Mouse (Mus musculus): ENCODE results near the gene Gata3.

The Gata3 gene

DNA sequence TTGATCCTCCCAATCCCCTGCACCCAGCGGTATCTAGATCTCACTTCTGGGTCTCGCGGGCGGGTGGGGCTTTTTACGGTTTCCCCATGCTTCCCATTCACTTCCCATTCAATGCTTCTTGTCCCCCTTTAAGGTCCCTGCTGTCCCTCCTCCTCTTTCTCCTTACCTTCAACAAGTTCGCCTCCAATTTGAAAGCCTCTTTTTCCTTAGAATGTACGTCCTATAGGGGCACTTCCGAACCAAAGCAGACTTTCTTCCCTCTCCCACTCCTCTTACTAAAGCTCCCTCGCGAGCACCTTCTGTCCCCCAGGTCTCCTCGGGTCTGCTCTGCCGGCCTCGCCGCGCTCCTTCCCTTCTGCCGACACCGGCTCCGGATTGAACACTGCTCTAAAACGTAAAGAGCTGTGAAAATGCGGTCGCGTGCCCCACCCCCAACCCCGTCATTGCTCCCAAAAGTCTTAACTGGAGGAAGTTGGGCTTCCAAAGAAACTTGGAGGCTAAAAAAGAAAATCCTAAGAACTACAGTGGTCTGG lies at the start of gene Gata3:
Gata3 (minus strand) TSS at position 384 of the 533 bp plus-strand sequence.
- no peak for DNase-seq (ENCODE audit: low read depth, low spot score)

DNA sequence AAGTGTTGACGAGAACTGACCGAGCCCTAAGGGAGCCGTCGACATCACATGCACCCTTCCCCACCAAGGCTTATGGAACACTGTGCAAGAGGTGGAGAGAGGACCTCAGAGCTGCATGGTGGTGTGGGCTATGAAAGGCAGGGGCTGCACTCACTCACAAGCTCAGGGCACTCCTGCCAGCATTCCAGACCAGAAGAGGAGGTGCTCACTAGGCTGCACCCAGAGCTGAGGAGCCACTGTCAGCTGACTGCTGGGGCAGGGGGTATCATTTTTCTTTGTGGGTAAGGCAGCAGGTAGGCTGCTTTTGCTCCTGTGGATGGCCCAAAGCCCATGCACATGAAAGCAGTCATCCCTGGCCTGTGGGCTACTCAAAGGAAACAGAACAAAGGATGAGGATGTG lies 49.4 kb upstream of the Gata3 start:
- DNase-seq (ENCODE audit: low read depth, low spot score): no peak

DNA sequence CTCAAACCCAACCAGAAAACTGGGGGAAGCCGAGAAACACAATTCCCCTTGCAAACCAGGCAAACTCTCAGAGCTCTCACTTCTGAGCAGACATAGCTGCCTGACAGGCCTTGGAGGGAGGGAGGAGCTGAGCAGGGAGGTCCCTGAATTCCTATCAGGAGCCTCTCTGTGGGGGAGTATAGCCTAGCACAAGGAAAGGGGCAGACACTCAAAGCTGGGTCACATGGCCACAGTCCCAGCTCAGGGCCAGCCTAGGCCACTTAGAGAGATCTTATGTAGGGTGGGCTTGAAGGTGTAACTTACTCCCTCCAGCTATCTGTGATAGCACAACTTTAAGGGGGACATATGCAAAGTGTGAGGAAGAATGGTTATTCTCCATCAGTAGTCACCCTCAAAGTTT lies 46.1 kb upstream of the Gata3 start:
- no peak for DNase-seq (ENCODE audit: low read depth, low spot score)

DNA sequence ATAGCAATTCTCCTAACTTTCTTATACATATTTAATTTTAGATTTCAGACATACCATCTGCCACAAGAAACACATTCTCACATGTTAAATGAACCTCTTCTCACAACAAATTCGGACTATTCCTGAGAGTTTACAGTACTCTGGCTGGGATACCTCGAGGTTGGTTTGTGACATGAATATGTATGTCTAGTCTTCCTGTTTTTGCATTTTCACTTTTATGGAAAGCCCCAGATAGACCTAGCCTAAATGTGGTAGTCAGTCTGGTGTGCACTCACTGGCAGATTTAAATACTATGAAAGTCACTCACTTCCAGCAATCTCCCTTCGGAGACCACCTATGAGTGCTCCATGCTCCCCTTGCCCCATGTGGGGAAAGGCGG lies 37.1 kb upstream of the Gata3 start:
- no peak for DNase-seq (ENCODE audit: low read depth, low spot score)

DNA sequence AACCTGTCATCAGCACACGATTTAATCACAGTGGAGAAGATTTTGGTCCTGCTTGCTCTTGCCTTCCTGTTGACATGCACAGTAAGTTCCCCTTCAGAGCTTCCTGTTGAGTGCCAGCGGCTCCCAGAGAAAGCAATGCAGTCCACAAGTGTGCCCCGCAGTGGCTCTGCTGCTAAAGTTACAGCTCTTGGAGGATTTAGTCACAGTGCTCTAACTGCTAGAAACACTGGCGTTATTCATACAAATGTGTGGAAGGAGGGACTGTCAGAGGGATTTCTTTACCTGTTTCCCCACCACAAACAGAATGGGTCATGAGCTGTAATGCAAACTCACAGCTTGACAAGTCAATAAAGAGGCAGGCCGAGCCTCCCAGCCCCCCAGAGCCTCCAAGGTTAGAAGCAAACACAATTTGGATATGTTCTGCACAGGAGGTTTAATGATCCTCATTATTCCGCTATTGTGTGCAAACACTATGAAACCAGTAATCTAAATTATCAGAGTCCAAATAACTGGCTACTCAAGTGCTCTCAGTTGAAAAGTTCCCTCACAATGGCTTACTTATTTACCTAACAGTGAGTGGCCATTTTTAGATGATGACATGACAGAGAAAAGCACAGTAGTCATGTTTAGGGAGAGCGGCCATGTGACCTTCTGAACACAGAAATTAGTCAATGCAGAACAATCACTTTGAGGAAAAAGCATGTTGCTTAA lies 36.5 kb upstream of the Gata3 start:
- no peak for DNase-seq (ENCODE audit: low read depth, low spot score)

DNA sequence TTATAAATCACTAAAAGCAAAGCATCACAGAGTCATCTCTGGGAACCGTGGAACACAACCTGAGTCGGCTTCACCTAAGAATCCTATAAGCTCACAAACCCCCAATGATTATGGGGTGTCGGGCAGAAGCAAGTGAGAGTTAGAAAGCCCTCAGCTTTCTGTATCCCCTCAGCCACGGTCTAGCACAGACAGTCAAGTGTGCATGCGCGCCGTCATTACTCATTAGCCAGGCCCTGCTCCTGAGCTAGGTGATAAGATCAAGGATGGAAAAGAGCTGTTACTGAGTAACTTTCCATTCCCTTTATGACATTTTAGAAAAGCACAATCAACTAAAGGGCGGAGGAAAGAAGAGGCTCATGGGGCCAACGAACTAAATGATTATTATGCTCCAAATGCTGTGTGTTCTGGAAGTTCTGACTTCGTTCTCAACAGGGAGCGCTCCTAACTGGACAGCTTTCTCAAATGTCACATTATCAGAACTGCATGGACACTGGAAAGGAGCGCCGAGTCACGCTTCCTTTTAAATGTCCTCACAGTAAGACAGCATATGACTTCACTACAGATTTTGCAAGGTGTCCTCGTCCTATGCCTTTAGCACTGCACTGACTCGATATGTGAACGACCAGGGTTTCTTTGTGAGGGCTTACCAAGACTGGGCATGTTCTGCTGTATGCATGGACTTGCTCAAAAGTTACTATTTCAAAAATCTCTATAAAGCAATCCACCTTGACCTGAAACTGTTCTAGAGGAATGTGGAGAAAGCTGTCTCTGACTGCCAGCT lies 29.0 kb upstream of the Gata3 start:
- no peak for DNase-seq (ENCODE audit: low read depth, low spot score)

DNA sequence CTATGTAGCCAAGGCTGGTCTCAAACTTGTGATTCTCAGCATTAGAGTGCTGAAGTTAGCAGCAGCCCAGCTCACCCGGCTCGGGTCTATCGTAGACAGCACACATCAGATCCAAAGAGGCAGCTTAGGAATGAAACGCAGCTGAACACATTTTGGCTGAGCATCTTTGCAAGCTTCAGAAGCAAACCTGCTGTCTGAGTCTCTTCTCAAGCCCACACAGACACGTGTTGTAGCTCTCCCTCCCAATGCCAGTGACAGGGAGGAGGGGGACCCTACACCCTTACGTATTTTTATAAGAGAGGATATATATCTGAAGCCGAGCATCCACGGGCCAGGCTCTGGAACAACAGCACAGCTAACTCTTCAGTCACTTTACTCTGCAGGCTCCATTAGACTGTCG lies 27.8 kb upstream of the Gata3 start:
- DNase-seq (ENCODE audit: low read depth, low spot score): no peak

DNA sequence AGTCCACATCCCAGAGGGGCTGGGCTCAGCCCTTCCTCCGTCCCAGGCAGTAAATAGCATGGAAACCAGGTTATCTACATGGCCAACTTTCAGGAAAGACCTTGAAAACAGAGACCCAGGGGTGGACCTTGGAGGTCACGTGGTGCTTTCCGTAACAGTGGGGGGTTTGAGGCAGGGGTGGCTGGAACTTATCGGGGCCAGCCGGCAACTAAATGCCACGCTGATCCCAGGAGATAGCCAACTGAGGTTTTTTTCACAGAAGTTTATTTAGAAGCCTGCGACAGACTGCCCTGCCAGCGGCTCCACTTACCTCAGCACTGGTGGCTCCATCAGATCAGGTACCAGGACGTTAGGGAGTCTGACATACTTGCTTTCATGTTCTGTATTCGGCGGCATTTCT lies 16.2 kb upstream of the Gata3 start:
- no peak for DNase-seq (ENCODE audit: low read depth, low spot score)

DNA sequence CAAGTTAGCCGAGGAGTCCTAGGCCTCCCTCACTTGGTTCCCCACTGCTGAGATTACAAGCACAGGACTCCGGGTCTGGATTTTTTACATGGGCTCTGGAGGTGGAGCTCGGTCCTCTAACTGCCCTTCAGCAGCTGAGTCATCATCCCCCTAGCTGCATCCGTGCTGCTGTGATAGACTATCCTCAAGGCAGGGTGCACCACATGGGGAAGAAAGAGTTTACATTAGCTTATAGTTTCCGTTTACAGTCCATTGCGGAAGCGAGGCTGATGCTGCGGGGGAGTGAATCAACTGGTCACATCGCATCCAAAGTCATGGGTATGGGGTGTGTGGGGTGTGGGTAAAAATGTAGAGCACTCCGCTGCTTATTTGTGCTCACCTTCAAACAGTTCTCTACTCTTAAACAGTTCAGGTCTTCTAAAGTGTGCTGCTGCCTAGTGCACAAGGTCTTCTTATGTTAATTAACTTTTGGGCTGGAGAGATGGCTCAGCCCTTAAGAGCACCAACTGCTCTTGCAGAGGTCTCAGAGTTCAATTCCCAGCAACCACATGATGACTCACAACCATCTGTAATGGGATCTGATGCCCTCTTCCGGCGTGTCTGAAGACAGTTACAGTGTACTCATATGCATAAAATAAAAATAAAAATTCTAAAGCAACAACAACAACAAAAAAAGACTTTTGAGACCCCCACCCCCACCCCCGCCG lies 14.2 kb upstream of the Gata3 start:
- DNase-seq (ENCODE audit: low read depth, low spot score): no peak

DNA sequence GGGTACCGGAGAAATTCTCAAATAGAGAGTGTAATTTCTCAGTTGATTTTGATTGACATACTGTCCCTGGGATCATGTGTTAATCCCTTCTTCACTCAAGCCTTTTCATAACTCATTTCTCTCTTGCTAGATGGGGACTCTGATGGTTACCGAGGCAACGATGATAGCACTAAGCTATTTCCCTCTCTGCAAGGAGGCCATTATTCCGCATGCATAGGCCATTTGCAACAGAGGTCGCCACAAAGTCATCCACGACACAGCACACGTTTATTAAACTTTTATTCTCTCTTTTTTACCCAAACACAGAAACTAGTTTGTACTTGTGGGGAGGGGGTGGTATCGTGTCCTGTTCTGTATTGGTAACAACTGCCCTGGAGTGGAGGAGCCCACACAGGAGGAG lies 8.0 kb upstream of the Gata3 start:
- no peak for DNase-seq (ENCODE audit: low read depth, low spot score)

DNA sequence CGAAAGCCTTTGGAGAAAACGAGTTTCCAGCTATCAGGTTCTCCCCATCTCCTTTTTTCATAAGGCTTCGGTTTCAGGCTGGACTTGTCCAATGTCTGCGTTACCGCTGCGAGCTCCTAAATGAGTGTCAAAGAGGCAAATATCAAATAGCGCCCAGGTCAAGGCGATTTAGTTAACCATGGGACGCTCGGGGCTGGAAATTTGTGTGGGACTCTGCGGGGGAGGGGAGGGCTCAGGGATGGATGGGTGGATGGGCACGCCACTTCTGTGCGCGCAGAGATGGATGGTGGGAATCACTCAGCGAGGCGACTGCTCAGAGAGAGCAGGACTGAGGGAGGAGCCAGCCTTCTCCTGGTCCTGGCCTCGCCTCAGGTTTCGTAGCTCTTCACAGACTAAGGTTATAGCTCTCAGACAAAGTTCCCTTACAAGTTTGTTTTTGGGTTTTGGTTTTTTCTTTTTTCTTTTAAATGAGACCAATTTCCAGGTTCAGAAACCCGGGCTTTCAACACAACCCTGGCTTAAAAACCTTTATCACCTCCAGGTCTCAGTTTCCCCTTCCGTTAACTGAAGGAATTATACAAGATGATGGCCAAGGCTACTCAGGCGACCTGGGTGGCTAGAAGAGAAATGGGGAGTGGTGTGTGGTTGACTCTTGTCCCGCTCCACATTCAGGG lies 6.4 kb upstream of the Gata3 start:
- no peak for DNase-seq (ENCODE audit: low read depth, low spot score)

DNA sequence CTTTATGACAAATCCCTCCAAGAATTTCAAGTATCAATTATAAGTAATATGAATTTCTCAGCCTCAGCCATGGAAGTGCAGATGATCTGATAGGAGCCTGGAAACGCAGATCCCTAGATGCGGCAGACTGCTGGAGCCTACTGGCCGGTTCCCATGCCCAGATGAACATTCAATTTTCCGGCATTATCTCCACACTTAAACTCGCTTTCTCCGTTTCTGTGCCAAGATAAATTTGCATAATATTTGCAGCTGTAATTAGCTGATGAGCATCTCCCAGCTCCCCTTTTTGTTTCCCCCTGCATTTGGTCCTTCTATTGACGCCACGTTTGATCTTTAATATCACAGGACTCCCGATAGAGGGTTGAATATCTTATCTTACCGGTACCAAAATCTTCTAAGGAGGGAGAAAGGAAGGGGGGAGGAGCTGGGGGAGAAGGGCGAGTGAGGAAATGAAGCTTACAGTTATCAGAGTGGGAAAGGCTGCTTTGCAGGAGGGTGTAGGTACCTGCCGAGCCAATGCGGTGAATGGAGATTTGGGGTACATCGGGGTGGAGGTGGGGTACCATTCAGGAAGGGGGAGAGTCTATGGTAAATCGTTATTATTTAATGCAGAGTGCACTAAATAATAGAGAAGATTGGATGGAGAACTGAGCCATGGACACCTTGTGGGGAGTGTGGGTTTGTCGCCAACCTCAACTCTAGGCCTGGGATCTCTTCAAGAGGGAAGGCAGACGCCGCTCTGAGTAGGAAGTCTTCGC lies 5.2 kb upstream of the Gata3 start:
- DNase-seq (ENCODE audit: low read depth, low spot score): no peak

DNA sequence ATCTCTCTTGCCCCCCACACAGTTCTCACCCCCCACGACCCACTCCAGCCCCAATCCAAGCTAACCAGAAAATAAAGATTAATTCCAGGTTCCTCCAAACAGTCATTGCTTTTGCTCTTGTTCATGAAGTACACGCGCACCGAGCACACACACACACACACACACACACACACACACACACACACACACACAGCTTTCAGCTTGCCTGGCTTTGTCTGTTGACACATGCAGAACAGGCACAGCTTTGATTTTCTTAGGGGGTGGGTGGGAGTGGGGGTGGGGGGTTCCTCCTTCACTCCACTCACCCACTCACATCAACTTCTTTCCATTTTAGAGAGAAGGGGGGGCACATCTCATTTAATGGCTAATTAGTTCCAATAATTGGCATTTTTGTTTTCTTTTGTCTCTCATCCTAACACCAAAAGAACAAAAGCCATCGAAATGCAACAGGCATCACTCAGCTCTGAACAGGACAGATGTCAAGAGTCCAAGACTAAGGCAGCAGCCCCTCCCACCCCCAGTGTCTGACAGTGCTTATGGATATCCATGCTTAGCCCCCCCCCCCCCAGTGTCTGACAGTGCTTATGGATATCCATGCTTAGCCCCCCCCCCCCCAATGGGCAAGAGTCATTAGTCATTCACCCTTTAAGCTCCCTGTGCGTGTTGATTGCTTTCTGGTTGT lies 3.6 kb upstream of the Gata3 start:
- DNase-seq (ENCODE audit: low read depth, low spot score): no peak

DNA sequence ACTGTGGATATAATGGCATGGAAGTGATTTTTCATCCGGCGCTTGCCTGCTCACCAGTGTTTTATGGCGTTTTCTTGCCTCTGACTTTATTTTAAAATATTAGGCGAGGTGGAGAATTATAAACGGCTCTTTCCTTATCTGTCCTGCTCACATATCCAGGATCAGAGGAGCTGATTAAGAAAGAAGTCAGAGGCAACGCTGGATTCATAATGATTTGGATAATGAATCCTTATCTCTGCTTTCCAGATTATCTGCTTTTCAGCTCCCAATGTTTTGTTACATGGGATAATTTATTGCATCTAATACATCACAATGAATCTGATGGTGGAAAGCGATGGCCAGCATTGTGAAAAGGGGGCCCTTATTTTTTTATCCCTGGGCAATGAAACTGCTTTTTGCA lies 2.7 kb upstream of the Gata3 start:
- no peak for DNase-seq (ENCODE audit: low read depth, low spot score)

DNA sequence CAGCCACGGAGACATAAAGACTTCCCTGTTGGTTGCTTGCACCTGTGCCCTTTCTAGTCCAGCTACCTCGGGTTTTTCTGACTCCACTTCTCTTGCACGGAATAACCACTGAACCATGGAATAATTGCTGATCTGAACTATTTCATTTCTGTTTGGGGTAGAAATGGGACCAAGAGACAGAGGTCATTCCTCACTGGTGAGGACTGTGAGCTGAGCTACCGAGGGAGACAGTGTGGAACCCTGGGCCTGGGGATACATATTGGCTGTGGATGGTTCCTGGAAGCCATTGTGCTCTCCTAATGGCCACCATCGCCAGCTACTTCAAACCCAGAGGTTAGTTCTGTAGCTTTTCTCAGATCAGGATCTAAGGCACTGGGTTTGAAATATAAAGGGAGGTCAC lies 1.1 kb upstream of the Gata3 start:
- no peak for DNase-seq (ENCODE audit: low read depth, low spot score)

DNA sequence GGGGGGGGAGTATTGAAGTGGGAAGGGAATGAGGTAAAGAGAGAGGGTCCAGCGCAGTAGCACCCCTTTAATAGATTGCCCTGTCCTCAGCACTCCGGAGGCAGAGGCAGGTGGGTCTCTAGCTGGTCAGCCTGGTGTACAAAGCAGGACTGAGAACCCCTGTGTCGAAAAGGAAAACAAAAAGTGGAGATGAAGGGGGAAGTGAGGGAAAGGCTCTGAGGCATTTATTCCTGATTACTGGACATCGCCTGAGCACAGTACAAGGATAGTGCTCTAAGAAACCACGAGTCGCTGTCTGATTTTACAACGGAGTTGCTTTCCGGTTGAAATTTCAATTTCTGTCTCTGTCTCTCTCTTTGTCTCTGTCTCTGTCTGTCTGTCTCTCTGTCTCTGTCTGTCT lies 417 bp upstream of the Gata3 start:
- no peak for DNase-seq (ENCODE audit: low read depth, low spot score)

DNA sequence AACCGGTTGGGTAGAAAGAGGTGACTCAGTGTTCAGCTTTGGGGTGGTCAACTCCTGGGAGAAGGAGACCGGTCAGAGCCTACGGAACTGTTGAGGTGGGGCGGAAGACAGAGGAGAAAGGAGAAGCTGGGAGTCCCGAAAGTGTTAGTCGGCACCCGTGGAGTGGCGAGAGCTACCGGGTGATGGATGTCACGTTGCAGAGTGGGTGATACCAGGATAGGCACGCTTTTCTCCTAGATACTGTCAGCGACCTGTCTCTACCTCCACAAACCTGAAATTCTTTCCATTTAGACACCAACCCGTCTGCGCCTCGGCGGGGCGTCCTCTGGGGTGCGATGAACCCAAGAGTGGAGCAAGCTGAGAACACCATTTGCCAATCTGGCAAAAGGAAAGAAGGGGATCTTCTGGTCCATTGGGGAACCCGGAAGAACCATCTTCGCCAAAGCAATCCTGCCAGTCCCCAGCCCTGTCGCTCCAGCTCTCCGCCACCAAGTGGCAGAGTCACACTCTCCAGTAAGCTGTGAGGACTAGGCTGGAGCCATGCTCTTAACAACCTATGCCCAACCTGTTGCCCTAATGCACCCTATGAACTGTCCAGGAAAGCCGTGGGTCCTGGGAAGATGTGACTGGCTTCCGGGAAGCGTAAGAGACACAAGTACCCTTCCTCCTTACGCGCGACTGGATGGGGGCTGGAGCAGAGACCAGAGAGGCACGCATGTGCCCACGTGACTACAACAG lies 752 bp downstream of the Gata3 start, which contains the start of gene 9230102O04Rik:
9230102O04Rik (minus strand) TSS at position 628 of the 738 bp plus-strand sequence.
- DNase-seq (ENCODE audit: low read depth, low spot score): no peak

DNA sequence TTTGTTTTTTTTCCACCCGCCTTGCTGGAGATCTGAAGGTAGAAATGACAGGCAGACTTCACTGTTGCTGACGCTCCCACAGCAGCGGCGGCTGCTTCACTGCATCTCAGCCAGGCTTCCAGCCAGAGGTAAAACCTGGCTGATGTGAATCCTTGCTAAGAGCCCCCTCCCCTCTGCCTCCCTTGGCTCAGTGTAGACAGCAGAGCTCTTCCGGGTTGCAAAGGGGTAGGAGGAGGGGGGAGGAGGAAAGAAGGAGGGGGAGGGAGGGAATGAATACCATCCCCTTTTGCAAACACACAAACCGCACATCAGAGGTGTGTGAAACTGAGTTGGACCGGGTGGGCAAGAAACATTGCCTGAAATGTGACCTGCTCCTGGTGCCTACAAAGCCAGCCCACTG lies 2.2 kb downstream of the Gata3 start:
- DNase-seq (ENCODE audit: low read depth, low spot score): no peak

DNA sequence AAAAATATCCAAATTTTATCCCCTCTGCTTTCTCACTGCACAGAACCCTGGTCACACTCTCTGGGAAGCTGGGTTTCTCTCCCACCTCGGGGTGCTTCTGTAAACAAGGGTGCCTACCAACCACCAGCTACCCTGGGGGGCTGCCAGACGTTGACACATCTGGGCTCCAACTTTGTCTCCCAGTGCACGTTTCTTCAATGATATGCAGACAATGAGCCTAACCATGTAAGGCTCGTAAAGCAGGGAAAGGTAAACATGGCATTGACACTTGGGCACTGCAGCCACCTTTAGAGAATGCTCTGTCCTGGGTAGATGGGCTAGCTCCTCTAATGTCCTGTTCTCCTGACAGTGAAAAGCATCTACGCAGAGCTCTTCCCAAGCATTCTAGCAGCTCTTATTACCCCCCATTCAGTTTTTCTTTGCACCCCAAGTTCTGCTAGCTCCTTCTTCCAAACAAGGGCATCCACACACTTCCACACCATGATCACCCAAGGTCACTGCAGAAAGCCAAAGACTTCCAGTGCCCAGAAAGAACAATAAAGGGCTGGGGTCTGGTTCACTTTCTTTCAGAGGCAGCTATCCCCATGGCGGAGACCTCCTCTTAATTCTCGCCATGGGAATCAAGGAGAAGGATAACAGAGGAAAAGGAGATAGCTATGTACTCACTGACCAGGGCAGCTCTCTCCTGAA lies 2.8 kb downstream of the Gata3 start:
- DNase-seq (ENCODE audit: low read depth, low spot score): no peak
